ENCODE assay signal across 7 mouse cellular contexts in genomic region chr12:117533176-117534086, GRCm38 (mm10). TPM values are rescaled to one million over a fixed set of nuclear protein-coding genes. Genes with fewer than 3 reads are reported as not detected.
DNase-seq lines count a peak whose midpoint lies in the region; ATAC-seq and TF ChIP-seq lines count a peak whose summit lies in the region.

No protein-coding gene starts in this region.

- peaks cover 6% of the 10 kb centered on the region for H3K4me1 ChIP-seq in embryonic facial prominence, embryonic 14.5 days (ENCODE audit: control insufficient read depth, insufficient read depth, low read length)
- H3K4me1 ChIP-seq in spleen, adult 2 months (ENCODE audit: control insufficient read depth, insufficient read depth, insufficient read length), result no peaks in the 10 kb centered on the region; the same call in 1 of the 2 replicates

- peak; percentile 75 for DNase-seq in R1 (ENCODE audit: low read depth, low spot score)
- DNase-seq in embryonic facial prominence, embryonic 14.5 days (ENCODE audit: low spot score), result peak; percentile 71
- peak; percentile 57 for DNase-seq in heart, postnatal 4 days
- peak; percentile 38 to 46 for DNase-seq in layer of hippocampus, postnatal 36 days
- peak; percentile 70 to 84 for DNase-seq in lung, postnatal 4 days
- peak in 1 of 2 experiments; percentile 57 for DNase-seq in spleen, adult 2 months (ENCODE audit: low read depth in 1 of 2, low spot score in 2 of 2)

- H3K27me3 ChIP-seq in embryonic facial prominence, embryonic 14.5 days (replicated peaks; ENCODE audit: control insufficient read depth, insufficient read depth, low read length), result peaks cover 32% of the 10 kb centered on the region
- H3K27me3 ChIP-seq in spleen, adult 2 months (ENCODE audit: control insufficient read depth, insufficient read depth, low read length), result no peaks in the 10 kb centered on the region

- peak; percentile 62 for ATAC-seq in CD4-positive, CD25-positive, alpha-beta regulatory T cell, adult 4 months
- peak; percentile 89 for ATAC-seq in embryonic facial prominence, embryonic 14.5 days (ENCODE audit: low read depth)

- H3K4me3 ChIP-seq in embryonic facial prominence, embryonic 14.5 days (ENCODE audit: low read depth, low read length), result peak overlapping the region; percentile 53
- H3K4me3 ChIP-seq in spleen, adult 2 months (ENCODE audit: extremely low read depth, insufficient read depth, insufficient read length), result peak overlapping the region; percentile 77

- peak overlapping the region; percentile 76 for H3K4me2 ChIP-seq in embryonic facial prominence, embryonic 14.5 days (ENCODE audit: low read depth, low read length)

- WGBS in embryonic facial prominence, embryonic 14.5 days, result 7% methylated on average over 20 of the region's 64 CpGs
- 12% methylated on average over 64 of the region's 64 CpGs for WGBS in spleen, adult 2 months

- 0 out of 2 replicates have a peak overlapping the region, but pooled peaks have one; percentile 29 for H3K27ac ChIP-seq in embryonic facial prominence, embryonic 14.5 days (replicated peaks; ENCODE audit: low read depth, low read length)
- no peak overlapping the region for H3K27ac ChIP-seq in spleen, adult 2 months (ENCODE audit: insufficient read depth, low read length)

- TF ChIP-seq POLR2A in spleen, adult 2 months (IDR thresholded peaks at IDR 0.05; ENCODE audit: low read depth, low read length), result no peak

- TF ChIP-seq CTCF in spleen, adult 2 months (IDR thresholded peaks at IDR 0.05; ENCODE audit: extremely low read depth, insufficient read depth, insufficient read length, insufficient replicate concordance), result no peak

- H3K36me3 ChIP-seq in embryonic facial prominence, embryonic 14.5 days (ENCODE audit: control insufficient read depth, insufficient read depth, low read length), result no peaks in the 10 kb centered on the region
- H3K36me3 ChIP-seq in spleen, adult 2 months (ENCODE audit: control insufficient read depth, insufficient read depth, low read length), result no peaks in the 10 kb centered on the region

- peak overlapping the region; percentile 57 for H3K9ac ChIP-seq in embryonic facial prominence, embryonic 14.5 days (ENCODE audit: low read depth, low read length)

- no peaks in the 10 kb centered on the region for H3K9me3 ChIP-seq in embryonic facial prominence, embryonic 14.5 days (ENCODE audit: control insufficient read depth, low read length)

RNA-seq across cellular contexts. Expression of gene Rapgef5, which starts 17.2 kb away (rescaled TPM):
- 1 to 10 TPM; 1.3 to 2.3 TPM for polyA plus RNA-seq in CD4-positive, CD25-positive, alpha-beta regulatory T cell, adult 4 months (2017; shearing (Covaris generic))
- polyA plus RNA-seq in embryonic facial prominence, embryonic 14.5 days (2014; fragmentation: Nextera tagmentation; extraction: Ambion mirVana), result 11.7 and 12.4 TPM in 2 replicates
- total RNA-seq in heart, postnatal 4 days (2021), result 10 to 100 TPM; 45.1 to 47.6 TPM
- total RNA-seq in layer of hippocampus, postnatal 36 days (2021), result 100 to 1,000 TPM; 189 to 207 TPM
- polyA plus RNA-seq in spleen, adult 2 months (2012; rRNA removed), result 6.9 and 7.0 TPM in 2 replicates
